Mouse (Mus musculus): ENCODE data around the gene Rrad.
"Not testable (repeated sequence)": the region's sequence is repeated elsewhere in the genome, so short reads cannot be mapped to it uniquely, and the experiment has no call there.

The Rrad gene

DNA sequence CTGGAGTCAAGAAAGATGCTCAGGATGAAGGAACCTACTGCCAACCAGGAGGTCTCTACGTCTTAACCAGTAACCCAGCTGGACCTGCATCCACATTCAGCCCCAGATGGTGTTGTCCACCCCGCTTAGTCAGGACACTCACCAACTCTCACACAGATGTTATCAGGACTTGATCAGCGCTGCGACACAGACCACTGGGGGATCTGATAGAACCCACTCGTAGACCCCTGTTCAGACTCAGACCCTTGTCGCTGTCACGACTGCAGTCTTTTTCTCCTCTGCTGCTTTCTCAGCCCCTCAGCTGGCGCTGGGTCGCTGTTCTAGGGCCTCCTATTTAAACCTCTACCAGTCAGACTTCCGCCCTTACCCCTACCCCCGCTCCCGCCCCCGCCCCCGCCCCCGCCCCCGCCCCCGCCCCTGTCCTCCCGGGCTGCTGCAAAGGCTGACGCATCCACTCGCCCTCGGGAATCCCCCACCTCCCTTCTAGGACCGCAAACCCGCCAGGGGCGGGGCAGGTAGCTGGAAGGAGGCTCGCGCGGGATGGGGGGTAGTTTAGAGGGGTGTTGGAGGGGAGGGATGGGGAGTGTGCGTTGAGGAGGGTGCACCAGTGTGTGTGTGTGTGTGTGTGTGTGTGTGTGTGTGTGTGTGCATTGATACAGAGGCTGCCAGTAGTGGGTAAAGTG is at the start of gene Rrad:
TSS of gene Rrad (minus strand) at position 347 of the 683 bp plus-strand sequence.
- in situ Hi-C loops (cut with MboI; ENCODE audit: low sequenced_read_pairs): no loop called here

DNA sequence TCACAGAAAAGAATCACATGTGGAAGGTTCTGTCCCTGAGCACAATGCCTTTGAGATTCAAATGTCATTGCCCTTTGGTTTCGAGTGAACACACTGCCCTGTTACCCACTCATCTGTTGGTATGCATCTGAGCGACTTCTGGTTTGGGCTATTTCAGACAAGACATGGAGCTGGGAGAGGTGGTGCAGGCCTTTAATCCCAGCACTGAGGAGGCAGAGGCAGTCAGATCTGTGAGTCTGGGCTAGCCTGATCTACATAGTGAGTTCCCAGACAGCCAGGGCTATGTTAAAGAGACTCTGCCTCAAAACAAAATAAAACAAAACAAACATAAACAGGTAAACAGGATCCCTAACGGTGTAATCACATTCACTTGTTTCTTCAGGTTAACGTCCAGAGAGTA is 24.5 kb upstream of the Rrad start:
- in situ Hi-C loops (cut with MboI; ENCODE audit: low sequenced_read_pairs): no loop called here

DNA sequence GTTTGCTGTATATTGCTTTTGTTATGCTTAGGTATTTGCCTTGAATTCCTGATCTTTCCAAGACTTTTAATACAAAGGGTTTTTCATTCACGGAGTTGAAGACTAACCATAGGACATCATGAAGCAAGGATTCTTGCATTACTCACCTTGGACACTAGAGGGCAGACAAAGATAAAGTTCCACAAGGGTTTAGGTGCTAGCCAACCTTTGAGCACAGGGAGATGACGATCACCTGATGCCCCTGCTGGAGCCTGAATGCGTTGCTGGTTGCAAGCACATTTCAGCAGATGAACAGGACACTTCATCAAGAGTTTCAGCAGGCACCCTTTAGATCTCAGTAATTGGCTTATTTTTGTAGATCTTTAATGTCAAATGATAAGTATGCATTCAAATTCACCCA is 23.9 kb upstream of the Rrad start:
- in situ Hi-C loops (cut with MboI; ENCODE audit: low sequenced_read_pairs): no loop called here

DNA sequence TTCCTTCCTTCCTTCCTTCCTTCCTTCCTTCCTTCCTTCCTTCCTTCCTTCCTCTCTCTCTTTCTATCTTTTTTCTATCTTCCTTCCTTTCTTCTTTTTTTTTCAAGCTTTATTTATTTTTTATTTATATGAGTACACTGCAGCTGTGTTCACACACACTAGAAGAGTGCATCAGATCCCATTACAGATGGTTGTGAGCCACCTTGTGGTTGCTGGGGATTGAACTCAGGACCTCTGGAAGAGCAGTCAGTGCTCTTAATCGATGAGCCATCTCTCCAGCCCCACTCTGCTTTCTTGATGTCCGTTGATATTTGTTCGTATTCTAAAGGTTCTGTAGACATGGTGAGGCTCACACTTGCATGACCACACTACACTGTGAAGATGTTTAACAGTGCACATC is 13.1 kb upstream of the Rrad start:
- in situ Hi-C loops (cut with MboI; ENCODE audit: low sequenced_read_pairs): not testable (repeated sequence)

DNA sequence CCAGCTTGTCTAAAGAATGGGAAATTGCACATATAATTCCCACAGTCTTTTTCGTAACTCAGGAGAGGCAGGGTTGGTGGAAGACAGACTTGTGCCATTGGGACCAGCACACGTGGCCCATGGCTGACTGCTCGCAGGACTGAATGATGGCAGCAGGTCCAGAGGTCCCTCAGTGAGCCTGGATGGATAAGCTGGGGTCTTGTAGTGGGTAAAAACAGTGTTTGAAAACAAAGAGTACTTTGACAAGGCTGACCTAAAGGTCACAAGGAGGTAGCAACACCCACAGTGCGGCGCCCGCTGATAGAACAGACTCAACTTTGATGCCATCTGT is 11.2 kb upstream of the Rrad start:
- in situ Hi-C loops (cut with MboI; ENCODE audit: low sequenced_read_pairs): no loop called here

DNA sequence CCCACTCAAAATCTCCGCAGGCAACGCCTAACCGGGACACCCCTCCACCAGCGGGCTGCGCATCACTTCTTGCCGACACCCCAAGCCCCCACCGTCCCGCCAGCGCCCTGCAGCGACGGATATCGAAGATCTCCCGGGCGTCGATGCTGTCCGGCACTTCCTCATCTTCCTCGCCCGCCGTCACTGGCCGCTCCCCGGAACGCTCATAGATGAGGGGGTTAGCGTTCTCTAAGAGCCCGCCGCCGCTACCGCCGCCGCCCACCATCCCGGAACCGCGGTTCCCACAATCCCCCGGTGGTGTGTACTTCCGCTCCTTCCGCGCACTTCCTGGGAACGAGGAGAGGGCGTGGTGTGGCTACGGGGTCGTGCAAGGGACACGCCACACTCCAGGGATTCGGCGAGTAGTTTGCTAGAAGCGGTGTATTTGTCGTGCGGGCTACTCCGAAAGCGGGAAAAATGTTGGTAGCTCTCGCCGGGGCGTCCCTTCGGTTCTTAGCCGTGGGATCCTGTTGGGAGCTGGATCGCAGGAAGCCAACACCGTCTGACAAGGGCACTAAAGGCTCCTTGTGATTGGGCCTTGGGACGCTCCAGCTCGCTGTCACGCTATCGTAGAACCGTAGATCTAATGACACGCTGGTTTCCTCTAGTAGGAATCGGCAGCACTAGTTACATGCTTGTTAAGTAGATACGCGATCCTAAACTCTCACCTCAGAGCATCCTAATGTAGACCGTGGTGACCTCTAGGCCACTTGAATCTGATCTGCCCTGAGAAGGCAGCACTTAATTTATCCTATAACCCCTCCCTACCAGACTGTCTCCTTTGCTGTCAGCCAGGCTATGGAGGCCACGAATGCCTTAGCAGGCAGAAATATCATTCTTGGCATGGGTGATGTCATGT is 10.5 kb upstream of the Rrad start, which contains the start of gene Ciao2b:
TSS of gene Ciao2b (minus strand) at position 540 of the 898 bp plus-strand sequence.
- in situ Hi-C loops (cut with MboI; ENCODE audit: low sequenced_read_pairs): no loop called here

DNA sequence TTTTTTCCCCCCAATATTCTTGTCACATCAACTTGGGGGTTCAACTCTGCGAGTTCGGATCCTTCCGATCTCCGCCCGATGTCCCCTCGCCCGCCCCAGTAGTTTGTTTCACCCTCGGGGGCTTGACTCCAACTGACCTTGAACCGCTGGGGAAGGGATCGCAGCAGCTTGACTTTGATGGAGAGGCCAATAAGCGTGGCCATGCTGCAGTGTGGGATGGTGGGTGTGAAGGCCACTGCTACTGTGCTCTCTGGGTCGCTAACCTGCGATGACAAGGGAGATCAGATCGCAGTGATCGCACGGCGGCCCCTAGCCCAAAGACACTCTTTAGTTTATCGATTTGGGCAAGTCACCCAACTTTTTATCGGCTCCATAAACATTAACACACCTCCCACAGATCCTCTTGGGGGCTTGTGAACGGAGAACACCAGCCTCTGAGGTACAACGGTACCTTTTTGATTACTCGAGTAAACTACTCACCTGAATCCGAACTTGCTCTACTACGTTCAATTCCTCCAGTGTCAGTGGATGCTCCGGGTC is 9.8 kb upstream of the Rrad start:
- in situ Hi-C loops (cut with MboI; ENCODE audit: low sequenced_read_pairs): no loop called here

DNA sequence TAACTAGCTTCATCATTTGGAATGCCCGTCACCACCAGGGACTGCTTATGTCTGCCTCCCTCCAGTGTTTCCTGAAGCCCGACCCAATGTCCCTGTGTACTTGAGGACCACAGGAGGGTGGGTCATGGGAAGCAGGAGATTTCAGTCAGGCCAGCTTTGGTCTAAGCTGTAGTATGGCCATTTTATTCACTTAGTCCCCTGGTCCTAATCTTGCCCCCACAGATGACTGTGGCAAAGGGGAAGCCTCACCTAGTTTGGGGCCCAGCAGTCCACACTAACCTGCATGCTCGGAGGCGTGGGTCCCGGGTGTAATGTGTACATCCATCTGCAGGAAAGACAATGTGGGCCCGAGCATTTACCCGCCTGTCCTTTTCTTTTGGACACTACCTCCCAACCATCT is 9.1 kb upstream of the Rrad start:
- in situ Hi-C loops (cut with MboI; ENCODE audit: low sequenced_read_pairs): no loop called here

DNA sequence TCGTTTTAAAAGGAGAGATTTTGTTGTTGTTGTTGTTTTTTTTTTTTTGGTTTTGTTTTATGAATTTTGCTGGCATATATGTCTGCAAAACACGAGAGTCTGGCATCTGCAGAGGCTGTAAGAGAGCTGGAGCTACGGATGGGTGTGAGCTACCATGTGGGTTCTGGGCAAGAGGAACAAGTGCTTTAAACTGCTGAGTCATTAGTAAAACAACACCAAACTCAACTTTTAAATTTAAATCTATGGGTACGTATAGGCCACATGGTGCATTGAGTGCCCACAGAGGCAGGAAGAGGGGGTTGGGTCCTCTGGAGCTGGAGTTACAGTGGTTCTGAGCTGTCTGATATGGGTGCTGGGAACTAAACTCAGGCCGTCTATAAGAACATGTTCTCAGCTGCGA is 6.9 kb upstream of the Rrad start:
- in situ Hi-C loops (cut with MboI; ENCODE audit: low sequenced_read_pairs): no loop called here

DNA sequence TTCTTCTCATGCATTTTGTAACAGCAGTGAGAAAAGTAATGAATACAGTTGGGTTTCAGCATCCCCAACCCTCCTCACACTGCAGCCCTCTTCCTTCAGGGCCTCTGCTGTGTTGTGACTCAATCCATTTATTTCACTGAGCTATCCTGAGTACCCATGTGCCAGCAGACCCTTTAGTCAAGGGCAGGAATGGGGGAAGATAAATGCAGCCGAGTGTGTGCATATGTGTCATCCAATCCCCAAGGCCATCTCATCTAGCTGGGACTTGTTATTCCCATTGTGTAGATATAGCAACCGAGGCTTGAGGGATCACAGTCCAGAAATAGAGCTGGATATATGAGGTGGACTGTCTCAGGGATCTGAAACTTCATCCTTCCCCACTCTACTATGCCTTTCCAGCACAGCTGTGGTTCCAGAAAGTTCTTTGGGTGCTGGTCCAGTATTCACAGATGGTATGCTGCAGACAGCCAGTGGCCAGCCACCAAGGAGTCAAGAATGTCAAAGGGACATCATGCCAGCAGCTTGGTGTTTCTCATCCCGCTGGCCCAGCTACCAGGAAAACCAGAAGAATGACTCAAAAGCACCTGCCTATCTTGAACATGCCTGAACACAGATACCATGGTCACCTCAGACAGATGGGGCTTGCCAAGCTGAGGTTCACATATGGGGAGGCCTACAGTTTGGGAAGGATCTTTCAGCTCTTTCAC is 4.0 kb upstream of the Rrad start:
- in situ Hi-C loops (cut with MboI; ENCODE audit: low sequenced_read_pairs): no loop called here

DNA sequence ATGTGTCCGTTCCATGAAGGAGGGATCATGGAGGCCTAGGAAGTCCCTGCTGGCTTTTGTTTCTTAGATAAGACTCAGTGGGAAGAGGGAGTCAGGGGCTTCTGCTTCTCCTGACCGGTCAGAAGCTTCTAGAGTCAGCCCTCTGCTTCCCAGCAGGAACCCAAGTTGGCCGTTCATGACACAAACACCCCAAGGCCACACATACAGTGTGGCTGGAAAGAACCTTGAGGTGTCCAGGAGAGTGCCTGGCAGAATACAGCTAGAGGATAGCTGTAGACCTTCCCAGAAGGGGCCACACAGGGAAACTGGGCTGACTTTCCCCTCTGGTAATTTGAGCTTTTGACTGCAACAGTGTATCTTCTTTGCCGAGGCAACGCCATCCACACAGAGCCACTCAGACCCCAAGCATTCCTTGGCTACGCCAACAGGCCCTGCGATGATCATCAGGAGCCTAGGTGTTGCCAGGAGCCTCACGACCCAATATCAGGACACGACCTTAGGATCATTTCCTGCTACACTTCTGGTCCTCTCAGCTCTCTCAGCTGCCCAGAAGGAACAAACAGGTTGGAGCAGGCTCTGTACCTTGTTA is 2.1 kb upstream of the Rrad start:
- in situ Hi-C loops (cut with MboI; ENCODE audit: low sequenced_read_pairs): no loop called here

DNA sequence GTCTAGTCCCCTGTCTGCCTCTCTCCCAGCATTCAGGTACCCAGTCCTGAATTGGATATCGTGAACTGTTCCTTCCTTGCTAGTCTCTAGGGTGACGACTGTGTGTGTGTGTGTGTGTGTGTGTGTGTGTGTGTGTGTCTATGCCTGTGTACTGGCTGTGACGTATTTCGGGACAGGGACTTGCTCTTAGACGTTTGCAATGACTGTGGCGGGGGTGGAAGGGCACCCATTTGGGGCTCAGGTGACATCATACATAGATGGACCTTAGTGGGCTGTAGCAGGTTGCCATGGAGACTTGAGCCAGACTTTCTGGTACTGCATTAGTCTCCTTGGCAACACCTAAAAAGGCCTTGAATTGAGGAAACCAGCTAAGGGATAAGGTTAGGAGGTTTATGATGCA is 1.4 kb upstream of the Rrad start:
- in situ Hi-C loops (cut with MboI; ENCODE audit: low sequenced_read_pairs): no loop called here

DNA sequence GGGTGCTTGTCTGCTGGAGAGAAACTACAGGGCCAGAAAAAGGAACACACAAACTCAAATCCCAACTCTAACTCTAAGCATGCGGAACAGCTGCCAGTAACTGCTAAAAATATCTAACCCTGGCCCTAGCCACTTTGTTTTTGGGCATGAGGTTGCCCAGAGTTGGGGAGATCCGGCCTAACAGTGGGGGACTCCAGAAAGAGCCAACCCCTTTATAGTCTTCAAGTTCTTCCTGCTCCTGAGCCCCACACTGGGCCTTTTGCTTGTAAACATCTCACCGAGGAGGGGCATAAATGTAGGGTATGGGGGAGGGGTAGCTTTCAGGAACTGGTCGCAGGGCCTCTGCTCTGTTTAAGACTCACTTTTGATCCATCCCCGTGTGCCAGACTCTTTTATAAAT is 848 bp upstream of the Rrad start:
- in situ Hi-C loops (cut with MboI; ENCODE audit: low sequenced_read_pairs): no loop called here

DNA sequence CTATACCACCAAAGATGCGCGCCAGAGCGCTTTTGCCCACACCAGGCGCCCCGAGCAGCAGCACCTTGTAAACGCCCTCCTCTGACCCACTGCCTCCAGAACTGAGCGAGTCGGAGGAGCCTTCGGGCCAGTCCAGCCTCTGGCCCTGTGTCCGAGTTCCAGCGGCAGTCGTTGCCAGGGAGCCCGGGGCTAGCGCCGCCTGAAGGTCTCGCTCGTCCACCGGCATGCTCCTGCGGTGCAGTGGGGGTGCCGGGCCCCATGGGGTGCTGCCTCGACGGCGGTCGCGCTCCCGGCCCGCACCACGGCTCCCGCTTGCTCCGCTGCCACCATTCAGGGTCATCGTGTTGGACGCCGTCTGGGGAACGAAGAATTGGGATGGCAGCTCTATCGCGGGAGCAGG is 553 bp downstream of the Rrad start:
- in situ Hi-C loops (cut with MboI; ENCODE audit: low sequenced_read_pairs): no loop called here

DNA sequence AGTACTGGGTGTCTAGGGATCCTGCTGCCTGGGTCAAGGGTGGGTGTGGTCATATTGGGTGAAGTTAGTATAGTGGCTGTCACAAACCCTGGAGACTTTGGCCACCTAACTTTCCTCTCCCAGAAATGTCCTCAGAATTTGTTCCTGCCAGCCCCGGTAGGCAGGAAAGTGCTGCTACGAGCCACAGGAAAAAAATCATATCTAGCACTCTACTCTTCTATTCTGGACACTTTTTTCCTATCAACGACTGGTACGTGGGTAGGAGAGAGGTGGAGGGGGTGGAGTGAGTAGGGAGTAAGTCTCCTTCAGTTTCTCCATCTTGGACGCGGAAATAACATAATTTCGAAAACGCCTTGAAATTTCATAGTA is 1.0 kb downstream of the Rrad start:
- in situ Hi-C loops (cut with MboI; ENCODE audit: low sequenced_read_pairs): no loop called here

DNA sequence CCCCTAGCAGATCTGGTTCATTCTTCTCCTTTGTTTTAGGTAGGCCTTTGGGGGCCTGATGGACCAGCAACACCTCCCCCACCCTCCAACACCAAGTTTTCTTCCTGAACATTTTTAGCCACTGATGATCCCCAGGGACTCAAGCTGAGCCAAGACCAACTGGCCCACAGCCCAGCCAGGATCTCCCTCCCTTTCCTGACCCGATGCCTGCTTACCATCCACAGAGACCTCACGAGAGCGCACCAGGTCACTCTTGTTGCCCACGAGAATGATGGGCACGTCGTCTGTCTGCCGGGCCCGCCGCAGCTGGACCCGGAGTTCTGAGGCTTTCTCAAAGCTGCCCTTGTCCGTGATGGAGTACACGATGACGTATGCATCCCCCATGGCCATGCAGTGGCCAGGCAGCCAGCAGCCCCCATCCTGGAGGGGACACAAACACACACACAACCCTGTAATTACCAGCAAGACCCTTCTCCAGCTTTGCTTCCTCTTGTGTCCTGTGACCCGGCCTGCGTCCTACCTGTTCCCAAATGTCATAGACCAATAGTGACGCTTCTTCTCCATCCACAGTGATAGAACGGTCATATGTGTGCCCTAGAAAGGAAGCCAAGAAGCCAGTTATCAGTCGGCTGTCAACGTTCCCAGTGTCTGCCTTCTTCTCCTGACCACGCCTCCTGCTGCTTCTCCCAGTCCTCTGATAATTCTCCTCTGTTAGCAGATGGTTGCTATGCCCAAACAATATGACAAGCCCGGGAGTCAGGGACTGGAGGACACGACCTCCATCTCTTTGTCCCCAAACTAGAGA is 1.6 kb downstream of the Rrad start:
- in situ Hi-C loops (cut with MboI; ENCODE audit: low sequenced_read_pairs): no loop called here

DNA sequence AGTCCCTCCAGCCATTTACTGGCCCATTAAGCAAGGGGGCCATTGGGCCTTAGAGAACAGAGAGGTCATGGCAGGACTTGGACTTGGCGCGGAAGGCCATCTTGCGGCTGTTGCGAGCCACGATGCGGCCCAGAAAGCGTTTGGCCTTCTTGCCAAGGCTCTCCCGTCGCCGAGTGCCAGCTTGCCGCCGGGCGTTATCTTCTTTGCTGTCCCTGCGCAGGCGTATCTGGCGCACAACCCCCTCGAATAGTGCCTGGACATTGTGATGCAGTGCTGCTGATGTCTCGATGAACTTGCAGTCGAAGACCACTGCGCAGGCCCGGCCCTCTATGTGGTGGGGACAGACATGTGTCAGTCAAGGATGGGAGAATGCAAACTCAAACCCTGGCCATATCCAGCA is 2.7 kb downstream of the Rrad start:
- in situ Hi-C loops (cut with MboI; ENCODE audit: low sequenced_read_pairs): no loop called here

DNA sequence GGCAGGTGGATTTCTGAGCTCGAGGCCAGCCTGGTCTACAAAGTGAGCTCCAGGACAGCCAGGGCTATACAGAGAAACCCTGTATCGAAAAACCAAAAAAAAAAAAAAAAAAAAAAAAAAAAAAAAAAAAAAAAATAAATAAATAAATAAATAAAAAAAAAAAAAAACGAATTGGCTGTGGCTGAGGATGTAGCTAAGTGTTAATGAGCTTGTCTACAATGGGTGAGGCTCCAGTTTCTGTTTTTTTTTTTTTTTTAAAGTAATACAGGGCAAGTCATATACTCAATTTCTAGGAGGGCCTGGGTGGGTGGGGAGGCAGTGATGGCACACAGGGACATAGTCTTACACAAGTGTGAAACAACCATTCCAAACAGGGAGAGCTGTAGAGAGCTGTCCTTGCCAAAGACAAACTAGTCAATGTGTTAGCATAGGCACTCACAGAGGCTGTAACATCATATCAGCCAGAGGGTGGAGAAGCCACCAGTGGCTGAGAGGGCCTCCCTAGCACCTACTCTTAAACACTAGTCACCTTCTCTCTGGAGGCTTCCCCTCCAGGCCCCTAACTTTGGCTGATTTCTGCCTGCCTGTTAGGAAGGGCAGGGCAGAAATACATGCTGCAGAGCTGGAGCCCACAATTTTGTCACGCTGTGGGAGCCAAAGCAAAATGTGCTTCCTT is 3.9 kb downstream of the Rrad start:
- in situ Hi-C loops (cut with MboI; ENCODE audit: low sequenced_read_pairs): no loop called here

DNA sequence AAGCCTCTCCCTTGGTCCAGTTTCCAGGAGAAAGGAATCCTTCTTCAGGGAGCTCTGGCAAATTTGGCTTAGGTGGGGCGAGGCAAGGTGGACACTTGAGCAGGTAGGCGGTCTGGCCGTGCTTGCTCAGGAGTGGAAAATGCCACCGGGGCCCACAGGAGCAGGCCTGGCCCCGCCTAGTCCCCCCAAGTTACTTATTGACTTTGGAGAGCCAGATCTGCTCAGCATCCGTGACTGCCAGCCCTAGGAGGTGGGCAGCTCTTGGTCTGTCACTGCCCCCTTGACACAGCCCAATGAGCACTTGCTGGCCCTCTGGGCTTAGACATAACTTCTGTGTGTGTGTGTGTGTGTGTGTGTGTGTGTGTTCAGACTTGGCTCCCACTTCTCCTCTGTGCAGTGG is 7.0 kb downstream of the Rrad start, which contains the start of gene Cdh16:
TSS of gene Cdh16 (minus strand) at position 236 of the 400 bp plus-strand sequence.
- in situ Hi-C loops (cut with MboI; ENCODE audit: low sequenced_read_pairs): no loop called here

DNA sequence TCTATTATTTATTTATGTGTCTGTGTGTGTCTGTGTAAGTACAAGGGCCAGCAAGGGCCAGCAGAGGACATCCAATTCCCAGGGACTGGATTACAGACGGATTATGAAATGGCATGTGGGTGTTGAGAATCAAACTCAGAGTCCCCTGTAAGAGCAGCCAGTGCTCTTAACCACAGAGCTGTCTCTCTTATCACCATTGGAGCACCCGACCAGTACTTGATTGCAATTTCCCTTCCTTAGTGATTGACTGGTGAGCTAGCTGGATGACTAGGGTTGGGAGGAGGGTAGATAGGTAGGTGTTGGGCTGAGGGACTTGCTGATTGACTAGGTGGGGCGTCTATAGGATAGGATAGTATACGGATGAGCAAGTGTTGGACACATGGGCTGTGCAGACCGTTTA is 10.4 kb downstream of the Rrad start:
- in situ Hi-C loops (cut with MboI; ENCODE audit: low sequenced_read_pairs): no loop called here

Measured in CH12F3 (cell line).